Mouse (Mus musculus) spleen, adult 2 months (tissue): ENCODE data around the gene Tcl1b2.

Experiments used
- CTCF ChIP-seq: fragments of 200-500 bp; IDR thresholded peaks from 2 replicates; pipeline ENCODE4 v1.5.1; 2011; ENCODE audit warnings: mild to moderate bottlenecking, inconsistent platforms; ENCODE audit not compliant: insufficient read depth, insufficient read length, insufficient replicate concordance; ENCODE audit errors: extremely low read depth
- POLR2A ChIP-seq: fragments of 200-500 bp; IDR thresholded peaks from 2 replicates; pipeline ENCODE4 v1.6.1; 2011; ENCODE audit warnings: low read depth, low read length, inconsistent platforms

GRCm38 (mm10) chr12:105127607-105128006, 18.2 kb upstream of the Tcl1b2 start:
- TF ChIP-seq CTCF (no peak), POLR2A (no peak)
